Mouse (Mus musculus) brain, embryonic 14.5 days (tissue): ENCODE results near the gene D8Ertd738e. TPM values are rescaled to one million over a fixed set of nuclear protein-coding genes. Genes with fewer than 3 reads are reported as not detected.

ENCODE experiments used
- DNase-seq: peaks from one replicate; pipeline ENCODE4 v3.0.0-alpha.2; 2011; ENCODE audit warnings: low read depth
- CTCF ChIP-seq: fragments of 200-500 bp; IDR thresholded peaks from 2 replicates; pipeline ENCODE4 v1.5.1; 2012; ENCODE audit warnings: inconsistent platforms, mild to moderate bottlenecking, moderate library complexity, borderline replicate concordance; ENCODE audit not compliant: insufficient read depth, insufficient read length; ENCODE audit errors: extremely low read depth
- POLR2A ChIP-seq: fragments of 200-500 bp; IDR thresholded peaks from 2 replicates; pipeline ENCODE4 v1.6.1; 2012; ENCODE audit warnings: mild to moderate bottlenecking, inconsistent platforms, borderline replicate concordance; ENCODE audit not compliant: poor library complexity, insufficient read depth, insufficient read length, severe bottlenecking; ENCODE audit errors: extremely low read depth
- polyA plus RNA-seq: library from polyadenylated mRNA; depleted of rRNA; stranded (reverse); fragments of >200 nt; gene quantifications from 2 replicates; pipeline ENCODE4 v1.2.3, GENCODE M21; 2012

The D8Ertd738e gene
- polyA plus RNA-seq, 1 experiment, result 165 TPM

GRCm38 (mm10) chr8:84261098-84261497, 11.6 kb upstream of the D8Ertd738e start:
- DNase-seq, result no peak
- no peak for TF ChIP-seq POLR2A
- no peak for TF ChIP-seq CTCF

- DNase-seq, result peak; percentile 96
- TF ChIP-seq POLR2A (peak; percentile 55; the same call in 1 of the 2 replicates), CTCF (no peak)
Measured at GRCm38 (mm10) chr8:84256822-84257610, 7.5 kb upstream of the D8Ertd738e start, which contains the start of gene Mri1. Gene Mri1, minus strand, starts transcription at chr8:84257326.

- TF ChIP-seq CTCF (no peak), POLR2A (no peak)
- peak; percentile 58 for DNase-seq
Measured at GRCm38 (mm10) chr8:84256458-84256821, 6.9 kb upstream of the D8Ertd738e start.

- TF ChIP-seq CTCF (no peak), POLR2A (no peak)
- DNase-seq, result no peak
Measured at GRCm38 (mm10) chr8:84255858-84256257, 6.3 kb upstream of the D8Ertd738e start.

GRCm38 (mm10) chr8:84241821-84242220, 7.7 kb downstream of the D8Ertd738e start:
- TF ChIP-seq CTCF, result no peak
- TF ChIP-seq POLR2A, result no peak
- peak; percentile 32 for DNase-seq

GRCm38 (mm10) chr8:84241167-84241566, 8.4 kb downstream of the D8Ertd738e start:
- DNase-seq, result no peak
- TF ChIP-seq POLR2A, result no peak
- no peak for TF ChIP-seq CTCF

GRCm38 (mm10) chr8:84237542-84238229, 11.8 kb downstream of the D8Ertd738e start:
- DNase-seq, result no peak
- TF ChIP-seq CTCF (no peak), POLR2A (no peak)

GRCm38 (mm10) chr8:84236998-84237473, 12.5 kb downstream of the D8Ertd738e start, which contains the start of gene Zswim4:
Gene Zswim4, minus strand, starts transcription at chr8:84237055.
- peak; percentile 100 for DNase-seq
- TF ChIP-seq POLR2A (peak; percentile 79; the same call in 1 of the 2 replicates), CTCF (no peak)

GRCm38 (mm10) chr8:84236410-84236997, 13.0 kb downstream of the D8Ertd738e start:
- DNase-seq, result peak; percentile 24
- no peak for TF ChIP-seq CTCF
- no peak; the same call in 1 of the 2 replicates for TF ChIP-seq POLR2A

- DNase-seq, result no peak
- TF ChIP-seq CTCF, result no peak
- TF ChIP-seq POLR2A, result no peak
Measured at GRCm38 (mm10) chr8:84235746-84236409, 13.6 kb downstream of the D8Ertd738e start.

GRCm38 (mm10) chr8:84233055-84233454, 16.5 kb downstream of the D8Ertd738e start:
- TF ChIP-seq POLR2A (no peak), CTCF (no peak)
- DNase-seq, result no peak

GRCm38 (mm10) chr8:84230735-84231134, 18.8 kb downstream of the D8Ertd738e start:
- TF ChIP-seq POLR2A, result no peak
- peak; percentile 27; the same call in 1 of the 2 replicates for TF ChIP-seq CTCF
- no peak for DNase-seq
